Mouse (Mus musculus): ENCODE measurements around the gene Dydc2. TPM values are rescaled to one million over a fixed set of nuclear protein-coding genes. Genes with fewer than 3 reads are reported as not detected.
"Not testable (repeated sequence)": the region's sequence is repeated elsewhere in the genome, so short reads cannot be mapped to it uniquely, and the experiment has no call there.

Dydc2 gene
- polyA plus RNA-seq, 1 experiment from 2014 or later: 0.90 TPM

DNA sequence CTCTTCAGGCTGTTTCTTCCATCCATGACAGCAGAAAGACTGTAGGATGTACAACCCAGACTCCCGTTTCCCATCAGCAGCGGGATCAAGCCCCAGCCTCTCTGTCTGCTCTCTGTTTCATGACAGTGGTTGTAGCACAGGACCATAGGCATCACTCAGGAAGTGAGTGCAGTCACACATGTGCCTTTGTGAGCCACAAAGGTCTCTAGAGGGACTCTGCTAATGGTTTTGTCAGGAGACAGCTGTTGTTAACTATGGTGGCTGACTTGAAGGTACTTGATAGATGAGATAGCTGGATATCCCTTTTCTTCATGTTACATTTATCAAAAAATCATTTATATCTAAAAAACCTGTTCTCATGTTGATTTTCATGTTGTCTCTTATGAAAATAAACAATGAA is 13.4 kb upstream of the Dydc2 start:
- no peak overlapping the region for H3K27ac ChIP-seq
- no peak overlapping the region for H3K4me2 ChIP-seq (replicated peaks)
- no peaks in the 10 kb centered on the region for H3K36me3 ChIP-seq
- ATAC-seq (ENCODE audit: low FRiP score): no peak
- no peak overlapping the region for H3K9ac ChIP-seq
- H3K4me3 ChIP-seq: no peak overlapping the region
- no peaks in the 10 kb centered on the region for H3K4me1 ChIP-seq
- H3K27me3 ChIP-seq: no peaks in the 10 kb centered on the region
- no peaks in the 10 kb centered on the region for H3K9me3 ChIP-seq (replicated peaks)
- WGBS: 82% methylated on average over 2 of the region's 2 CpGs

DNA sequence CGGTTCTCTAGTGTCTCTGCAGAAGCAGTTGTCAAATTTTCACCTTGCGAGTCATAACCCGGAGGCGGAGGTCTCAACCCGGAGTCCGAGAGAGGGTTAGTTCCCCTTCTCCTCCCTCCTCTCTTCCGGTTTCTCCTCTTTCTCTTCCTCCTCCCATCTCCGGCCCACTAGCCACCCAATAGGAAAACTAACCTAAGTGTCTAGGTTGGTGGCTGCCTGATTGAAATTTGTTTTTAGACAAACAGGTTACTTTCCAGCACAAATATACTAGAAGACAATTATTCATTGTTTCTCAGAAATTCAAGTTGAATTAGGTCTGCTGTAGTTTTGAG is 3.9 kb upstream of the Dydc2 start:
- Histone ChIP-seq H3K36me3 (no peaks in the 10 kb centered on the region), H3K4me1 (peaks cover 4% of the 10 kb centered on the region; the same call in 1 of the 2 replicates), H3K4me3 (peak overlapping the region; percentile 41), H3K27ac (no peak overlapping the region), H3K9me3 (replicated peaks) (no peaks in the 10 kb centered on the region), H3K27me3 (no peaks in the 10 kb centered on the region), H3K4me2 (replicated peaks) (peak overlapping the region; percentile 62), H3K9ac (0 out of 2 replicates have a peak overlapping the region, but pooled peaks have one; percentile 35)
- ATAC-seq (ENCODE audit: low FRiP score): peak; percentile 69; the same call in 1 of the 2 replicates
- WGBS: 6% methylated on average over 8 of the region's 8 CpGs

DNA sequence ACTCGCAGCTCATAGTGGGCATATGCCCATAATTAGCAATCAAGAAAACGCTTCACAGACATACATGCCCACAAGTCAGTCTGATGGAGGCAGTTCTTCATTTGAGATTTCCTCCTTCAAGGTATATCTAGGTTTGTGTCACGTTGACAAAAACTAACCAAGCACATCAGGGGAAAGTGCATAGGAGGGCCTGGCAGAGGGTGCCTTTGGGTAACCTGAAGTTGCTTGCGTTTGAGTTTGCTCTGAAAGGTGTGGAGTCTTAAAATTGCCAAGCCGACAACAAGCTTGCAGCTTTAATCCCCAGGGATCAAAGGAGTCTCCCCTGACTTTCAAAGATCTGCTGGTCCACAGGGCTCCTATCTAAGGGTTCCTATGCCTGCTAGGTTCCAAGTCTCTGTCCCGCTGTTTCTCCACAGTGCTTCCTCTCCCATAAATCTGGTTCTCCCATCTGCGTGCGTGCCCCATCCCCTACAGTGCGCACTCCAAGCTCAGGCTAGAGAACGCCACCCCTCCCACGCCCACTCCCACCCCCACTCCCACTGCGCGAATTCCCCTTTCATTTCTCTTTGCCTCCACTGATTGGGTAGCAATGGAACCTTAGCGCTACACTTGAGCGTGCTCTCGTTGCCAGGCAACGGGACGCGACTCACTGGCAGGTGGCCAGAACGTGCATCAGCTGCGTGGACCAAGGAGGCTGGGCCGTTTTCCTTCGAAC is 3.4 kb upstream of the Dydc2 start, which contains the start of gene Dydc1:
Dydc1 (plus strand) TSS at position 683 of the 715 bp plus-strand sequence.
- no peaks in the 10 kb centered on the region for H3K9me3 ChIP-seq (replicated peaks)
- peak within 1 kb of the TSS; percentile 62 for H3K4me2 ChIP-seq (replicated peaks)
- H3K27ac ChIP-seq: no peak within 1 kb of the TSS
- ATAC-seq (ENCODE audit: low FRiP score): peak; percentile 94
- H3K4me3 ChIP-seq: peak within 1 kb of the TSS; percentile 41
- no peaks in the 10 kb centered on the region for H3K27me3 ChIP-seq
- no peaks in the 10 kb centered on the region for H3K36me3 ChIP-seq
- 0 out of 2 replicates have a peak within 1 kb of the TSS, but pooled peaks have one; percentile 35 for H3K9ac ChIP-seq
- 12% methylated on average over 23 of the region's 23 CpGs for WGBS
- H3K4me1 ChIP-seq: peaks cover 4% of the 10 kb centered on the region; the same call in 1 of the 2 replicates

DNA sequence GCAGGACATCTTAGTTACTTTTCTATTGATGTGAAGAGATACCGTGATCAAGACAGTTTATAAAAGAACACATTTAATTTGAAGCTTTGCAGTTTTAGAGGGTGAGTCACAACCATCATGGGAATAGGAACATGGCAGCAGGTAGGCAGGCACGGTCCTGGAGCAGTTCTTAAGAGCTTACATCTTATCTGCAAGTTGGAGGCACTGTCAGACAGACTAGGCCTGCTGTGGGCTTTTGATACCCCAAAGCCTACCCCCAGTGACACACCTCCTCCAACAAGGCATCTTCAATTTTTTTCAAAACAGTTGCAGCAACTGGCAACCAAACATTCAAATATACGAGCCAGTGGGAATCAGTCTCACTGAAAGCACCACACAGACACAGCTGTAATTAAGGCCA is 1.3 kb upstream of the Dydc2 start:
- ATAC-seq (ENCODE audit: low FRiP score): no peak
- Histone ChIP-seq H3K9ac (no peak overlapping the region), H3K27ac (no peak overlapping the region), H3K27me3 (no peaks in the 10 kb centered on the region), H3K4me1 (peaks cover 4% of the 10 kb centered on the region; the same call in 1 of the 2 replicates), H3K36me3 (no peaks in the 10 kb centered on the region), H3K4me3 (no peak overlapping the region), H3K4me2 (replicated peaks) (no peak overlapping the region), H3K9me3 (replicated peaks) (no peaks in the 10 kb centered on the region)
- 75% methylated on average over 3 of the region's 3 CpGs for WGBS

DNA sequence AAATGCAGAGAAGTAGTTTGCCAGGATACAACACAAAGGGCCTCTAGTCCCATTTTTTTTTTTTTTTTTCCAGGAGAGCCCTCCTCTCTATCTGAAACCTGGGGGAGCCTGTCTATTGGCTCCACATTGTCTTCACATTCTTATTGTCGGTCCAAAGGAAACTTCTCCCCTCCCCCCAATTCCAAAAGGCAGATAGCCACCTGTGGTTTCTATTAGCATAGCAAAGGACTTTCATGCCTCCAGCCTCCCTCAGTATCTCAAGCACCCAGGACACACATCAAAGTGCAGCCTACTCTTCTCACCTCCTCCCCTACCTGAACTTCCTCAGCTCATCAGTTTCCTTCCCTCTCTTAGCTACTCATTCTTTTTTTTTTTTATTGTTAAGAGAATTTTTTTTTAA is 2.6 kb downstream of the Dydc2 start:
- H3K9me3 ChIP-seq (replicated peaks): no peaks in the 10 kb centered on the region
- H3K27me3 ChIP-seq: no peaks in the 10 kb centered on the region
- H3K4me3 ChIP-seq: no peak overlapping the region
- H3K9ac ChIP-seq: no peak overlapping the region
- no peak for ATAC-seq (ENCODE audit: low FRiP score)
- WGBS: 0% methylated on average over 1 of the region's 1 CpGs
- H3K4me1 ChIP-seq: no peaks in the 10 kb centered on the region
- H3K36me3 ChIP-seq: no peaks in the 10 kb centered on the region
- no peak overlapping the region for H3K27ac ChIP-seq
- no peak overlapping the region for H3K4me2 ChIP-seq (replicated peaks)

DNA sequence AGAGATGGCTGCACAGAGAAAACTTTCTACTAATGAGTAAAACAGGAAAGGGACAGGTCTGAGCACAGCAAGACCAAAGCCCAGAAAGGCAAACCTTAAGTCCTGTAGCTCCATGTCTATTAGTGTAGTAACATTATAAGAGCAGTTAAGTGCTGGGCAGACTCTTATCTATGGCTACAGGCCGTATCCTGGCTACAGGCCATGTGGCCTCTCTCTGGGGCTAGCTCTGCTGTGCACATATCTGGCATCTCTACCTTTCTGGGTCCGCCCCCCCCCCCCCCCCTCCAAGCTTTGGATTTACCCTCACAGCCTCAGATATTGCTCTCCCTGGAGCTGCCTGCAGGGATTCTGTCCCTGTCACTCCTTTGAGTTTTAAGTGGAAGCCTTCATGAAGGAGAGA is 3.8 kb downstream of the Dydc2 start:
- H3K27ac ChIP-seq: no peak overlapping the region
- no peaks in the 10 kb centered on the region for H3K4me1 ChIP-seq
- H3K36me3 ChIP-seq: no peaks in the 10 kb centered on the region
- WGBS: 44% methylated on average over 1 of the region's 2 CpGs
- no peak for ATAC-seq (ENCODE audit: low FRiP score)
- H3K4me2 ChIP-seq (replicated peaks): no peak overlapping the region
- no peak overlapping the region for H3K4me3 ChIP-seq
- H3K9me3 ChIP-seq (replicated peaks): no peaks in the 10 kb centered on the region
- no peaks in the 10 kb centered on the region for H3K27me3 ChIP-seq
- H3K9ac ChIP-seq: no peak overlapping the region

DNA sequence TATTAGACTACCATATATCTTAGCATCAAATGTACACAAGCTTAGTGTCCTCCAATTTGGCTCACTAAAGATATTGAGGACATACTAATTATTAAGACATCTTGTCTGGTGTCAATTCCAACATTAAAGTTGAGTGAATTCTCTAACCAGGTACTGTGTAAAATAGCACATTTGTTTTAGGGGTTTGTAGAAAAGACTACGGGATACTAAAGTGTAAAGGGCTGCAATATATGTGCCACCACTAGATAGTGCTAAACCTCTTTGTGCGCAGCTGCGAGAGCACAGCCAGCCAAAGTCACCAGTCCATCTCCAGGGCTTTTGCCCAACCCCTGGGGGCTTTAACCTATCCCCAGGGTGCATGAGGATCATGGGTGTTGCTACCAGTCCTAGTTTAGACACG is 15.8 kb downstream of the Dydc2 start:
- H3K9me3 ChIP-seq (replicated peaks); H3K27ac ChIP-seq; H3K4me2 ChIP-seq (replicated peaks); H3K27me3 ChIP-seq; H3K36me3 ChIP-seq; H3K4me1 ChIP-seq; H3K9ac ChIP-seq; ATAC-seq (ENCODE audit: low FRiP score); H3K4me3 ChIP-seq: not testable (repeated sequence)
- WGBS: 59% methylated on average over 3 of the region's 4 CpGs

DNA sequence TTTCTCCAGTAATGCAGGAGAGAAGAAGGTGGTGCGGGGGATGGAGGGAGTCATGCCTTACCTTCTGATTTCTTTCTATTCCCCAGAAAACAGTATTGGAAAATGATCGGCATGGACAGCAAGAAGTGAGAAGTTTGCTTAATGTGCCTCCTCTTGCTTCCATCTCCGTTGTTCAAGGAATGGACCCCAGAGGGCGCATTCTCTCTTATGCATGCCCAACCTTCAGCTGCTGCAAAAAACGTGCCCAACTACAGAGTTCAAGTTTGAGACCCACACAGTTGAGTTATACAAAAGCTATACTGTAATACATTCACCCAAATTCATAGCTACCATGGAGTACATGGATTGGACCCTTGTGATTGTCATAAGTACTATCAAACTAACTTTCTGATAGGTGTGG is 16.5 kb downstream of the Dydc2 start:
- no peaks in the 10 kb centered on the region for H3K27me3 ChIP-seq
- WGBS: 82% methylated on average over 5 of the region's 5 CpGs
- H3K4me1 ChIP-seq: no peaks in the 10 kb centered on the region
- H3K9ac ChIP-seq: no peak overlapping the region
- no peak overlapping the region for H3K27ac ChIP-seq
- no peaks in the 10 kb centered on the region for H3K9me3 ChIP-seq (replicated peaks)
- no peak overlapping the region for H3K4me3 ChIP-seq
- ATAC-seq (ENCODE audit: low FRiP score): no peak
- H3K36me3 ChIP-seq: no peaks in the 10 kb centered on the region
- H3K4me2 ChIP-seq (replicated peaks): no peak overlapping the region

DNA sequence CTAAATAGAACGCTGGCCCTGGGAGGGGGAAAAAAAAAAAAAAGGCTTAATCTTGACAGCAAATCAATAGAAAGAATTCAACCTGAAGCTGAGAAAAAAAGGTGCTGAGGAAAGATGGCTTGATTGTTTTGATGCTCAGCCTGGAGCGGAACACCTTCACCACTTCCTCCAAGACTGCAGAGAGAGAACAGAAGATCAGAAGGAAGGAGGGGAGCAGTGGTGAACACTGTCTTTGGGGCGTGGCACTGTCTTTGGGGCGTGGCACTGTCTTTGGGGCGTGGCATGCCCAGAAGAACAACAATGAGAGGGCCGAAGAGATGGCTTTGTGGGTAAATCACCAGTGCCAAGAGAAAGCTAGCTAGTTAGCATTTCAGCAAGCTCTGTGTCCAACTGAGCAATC is 18.5 kb downstream of the Dydc2 start:
- H3K27me3 ChIP-seq: no peaks in the 10 kb centered on the region
- H3K9me3 ChIP-seq (replicated peaks): no peaks in the 10 kb centered on the region
- H3K36me3 ChIP-seq: no peaks in the 10 kb centered on the region
- no peaks in the 10 kb centered on the region for H3K4me1 ChIP-seq
- no peak for ATAC-seq (ENCODE audit: low FRiP score)
- no peak overlapping the region for H3K4me3 ChIP-seq
- WGBS: 83% methylated on average over 6 of the region's 6 CpGs
- H3K4me2 ChIP-seq (replicated peaks): no peak overlapping the region
- H3K9ac ChIP-seq: no peak overlapping the region
- no peak overlapping the region for H3K27ac ChIP-seq

DNA sequence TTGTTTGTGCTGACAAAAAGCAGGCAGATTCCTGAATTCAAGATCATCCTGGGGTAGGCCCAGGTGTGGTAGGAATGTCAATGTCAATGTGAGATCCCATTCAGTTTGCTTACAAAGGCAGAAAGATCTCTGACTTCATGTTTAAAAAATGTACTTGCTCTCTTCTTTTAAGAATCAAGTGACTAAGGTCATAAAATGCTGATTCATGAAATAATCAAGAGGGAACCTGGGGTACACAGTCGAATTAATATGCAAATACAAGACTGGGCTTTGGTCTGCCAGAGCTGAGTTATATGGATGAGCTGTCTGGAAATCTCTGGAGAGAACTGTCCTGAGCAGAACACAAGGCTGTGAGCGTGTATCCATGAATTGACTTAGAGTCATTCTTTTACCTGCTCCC is 21.6 kb downstream of the Dydc2 start:
- Histone ChIP-seq H3K27ac (no peak overlapping the region), H3K4me3 (no peak overlapping the region), H3K9me3 (replicated peaks) (no peaks in the 10 kb centered on the region), H3K9ac (no peak overlapping the region), H3K27me3 (no peaks in the 10 kb centered on the region), H3K4me1 (no peaks in the 10 kb centered on the region), H3K4me2 (replicated peaks) (no peak overlapping the region), H3K36me3 (no peaks in the 10 kb centered on the region)
- 75% methylated on average over 2 of the region's 2 CpGs for WGBS
- ATAC-seq (ENCODE audit: low FRiP score): no peak

DNA sequence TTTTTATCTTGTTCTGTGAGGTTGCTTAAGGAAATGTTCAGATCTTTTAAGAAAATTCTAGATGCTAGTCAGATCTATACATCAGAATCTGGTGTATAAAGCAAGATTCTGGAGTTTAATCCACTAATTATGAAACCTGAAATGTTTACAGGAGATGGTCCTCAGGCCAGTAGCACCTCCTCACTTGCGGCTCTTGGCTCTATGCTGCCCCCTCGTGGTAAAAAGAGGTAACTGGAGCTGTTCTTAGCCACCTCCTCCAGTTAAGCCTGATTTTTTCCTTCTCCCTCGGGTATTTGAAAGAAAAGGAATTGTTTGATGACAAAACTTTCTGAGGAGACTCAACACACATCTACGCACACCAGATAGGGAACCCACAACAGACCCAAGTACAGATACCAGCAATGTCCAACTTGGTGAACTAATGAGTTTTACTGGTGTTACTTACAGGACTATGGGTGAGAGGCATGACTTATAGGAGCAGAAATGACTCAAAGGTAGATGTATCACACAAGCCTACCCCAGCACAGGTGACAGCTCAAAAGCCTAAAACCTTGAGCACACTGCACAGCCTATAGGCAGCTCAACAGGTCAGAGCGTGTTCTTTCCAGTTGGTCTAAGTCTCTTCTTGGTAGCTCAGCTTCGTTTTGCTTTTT is 33.7 kb downstream of the Dydc2 start:
- Histone ChIP-seq H3K36me3 (no peaks in the 10 kb centered on the region), H3K27me3 (no peaks in the 10 kb centered on the region), H3K4me3 (no peak overlapping the region), H3K9ac (no peak overlapping the region), H3K27ac (no peak overlapping the region), H3K9me3 (replicated peaks) (no peaks in the 10 kb centered on the region), H3K4me2 (replicated peaks) (no peak overlapping the region), H3K4me1 (no peaks in the 10 kb centered on the region)
- WGBS: 37% methylated on average over 6 of the region's 6 CpGs
- peak; percentile 70 for ATAC-seq (ENCODE audit: low FRiP score)

DNA sequence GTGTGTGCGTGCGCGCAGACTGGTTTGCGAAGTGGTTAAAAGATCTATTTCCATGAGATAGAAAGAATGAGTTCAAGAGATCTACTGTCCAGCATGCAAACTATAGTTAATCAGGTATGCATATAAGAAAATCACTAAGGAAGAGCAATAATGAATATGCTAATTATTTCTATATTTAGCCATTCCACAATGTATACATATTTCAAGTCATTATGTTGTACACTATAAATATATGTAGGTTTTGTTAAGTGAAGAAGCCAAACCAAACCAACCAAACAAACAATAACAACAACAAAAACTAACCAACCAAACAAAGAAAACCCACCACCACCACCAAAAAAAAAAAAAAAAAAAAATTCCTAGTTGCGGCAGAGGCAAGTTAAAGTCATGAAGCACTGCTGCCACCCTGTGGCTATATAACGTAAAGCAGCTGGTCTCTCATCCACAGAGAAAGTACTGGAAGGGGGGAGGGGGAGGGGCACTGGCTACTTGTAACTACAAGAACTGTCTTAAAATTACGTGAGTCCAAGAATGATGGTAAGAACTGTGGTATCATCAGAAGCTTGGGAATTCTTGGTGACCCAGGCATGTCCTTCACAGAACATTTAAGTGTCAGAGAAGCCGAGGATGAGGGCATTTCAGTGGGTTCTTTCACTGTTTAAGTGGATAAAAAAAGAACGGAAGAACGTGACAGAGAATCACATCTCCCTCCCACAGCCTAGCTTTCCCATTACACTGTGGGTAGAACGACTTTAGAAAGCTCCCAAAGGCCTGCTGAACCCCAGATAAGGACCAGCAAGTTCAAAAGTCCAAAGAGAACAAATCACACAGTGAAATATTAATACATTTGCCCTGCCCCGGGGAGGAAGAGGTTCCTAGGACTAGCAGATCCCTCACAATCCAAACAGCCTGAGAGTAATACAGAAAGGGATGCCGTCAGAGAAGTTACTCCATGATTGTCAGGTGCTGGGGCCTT is 35.6 kb downstream of the Dydc2 start:
- no peak overlapping the region for H3K9ac ChIP-seq
- no peaks in the 10 kb centered on the region for H3K27me3 ChIP-seq
- H3K4me2 ChIP-seq (replicated peaks): no peak overlapping the region
- no peaks in the 10 kb centered on the region for H3K9me3 ChIP-seq (replicated peaks)
- H3K4me1 ChIP-seq: no peaks in the 10 kb centered on the region
- H3K4me3 ChIP-seq: no peak overlapping the region
- H3K36me3 ChIP-seq: no peaks in the 10 kb centered on the region
- H3K27ac ChIP-seq: no peak overlapping the region
- 56% methylated on average over 13 of the region's 13 CpGs for WGBS
- 0 out of 2 replicates have a peak, but pooled peaks have one; percentile 43 for ATAC-seq (ENCODE audit: low FRiP score)

All from hindbrain, embryonic 12.5 days (tissue).